Mouse (Mus musculus) mature B cell (primary cell): ENCODE measurements around the gene Psmb8.
"Not testable (repeated sequence)": the region's sequence is repeated elsewhere in the genome, so short reads cannot be mapped to it uniquely, and the experiment has no call there.

Experiments used
- in situ Hi-C: fragments of 300-500 bp; cut with MboI; formaldehyde crosslinking; loops from 2 replicates; pipeline ENCODE4 v1.14.3; 2019

Psmb8 gene

GRCm38 (mm10) chr17:34209680-34210079 is 12.2 kb downstream of the Psmb8 start:
- in situ Hi-C loops = loop anchor here (5.0 kb wide), 1 partner anchor 32 kb away; no protein-coding TSS in a partner anchor

DNA sequence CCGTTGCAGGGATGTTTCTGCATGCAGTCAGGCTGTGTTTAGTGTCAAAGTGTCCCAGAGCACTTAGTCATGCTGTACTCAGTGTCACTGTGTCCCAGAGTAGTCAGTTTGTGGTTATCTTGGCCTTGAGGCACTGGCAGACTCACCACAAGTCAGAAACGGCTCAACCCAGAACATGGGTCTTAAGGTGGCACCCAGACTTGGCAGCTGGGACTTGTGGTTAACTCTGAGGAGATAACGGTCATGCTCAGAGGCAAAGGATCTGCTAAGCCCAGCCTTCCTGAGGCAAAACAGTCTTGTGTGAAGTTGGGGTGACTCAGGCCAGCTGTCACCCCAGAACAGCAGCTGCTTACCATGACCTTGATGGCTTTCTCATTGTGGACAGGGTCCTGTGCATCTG is 13.1 kb downstream of the Psmb8 start:
- in situ Hi-C loops = loop anchor here (5.0 kb wide), 1 partner anchor 33 kb away; no protein-coding TSS in a partner anchor

DNA sequence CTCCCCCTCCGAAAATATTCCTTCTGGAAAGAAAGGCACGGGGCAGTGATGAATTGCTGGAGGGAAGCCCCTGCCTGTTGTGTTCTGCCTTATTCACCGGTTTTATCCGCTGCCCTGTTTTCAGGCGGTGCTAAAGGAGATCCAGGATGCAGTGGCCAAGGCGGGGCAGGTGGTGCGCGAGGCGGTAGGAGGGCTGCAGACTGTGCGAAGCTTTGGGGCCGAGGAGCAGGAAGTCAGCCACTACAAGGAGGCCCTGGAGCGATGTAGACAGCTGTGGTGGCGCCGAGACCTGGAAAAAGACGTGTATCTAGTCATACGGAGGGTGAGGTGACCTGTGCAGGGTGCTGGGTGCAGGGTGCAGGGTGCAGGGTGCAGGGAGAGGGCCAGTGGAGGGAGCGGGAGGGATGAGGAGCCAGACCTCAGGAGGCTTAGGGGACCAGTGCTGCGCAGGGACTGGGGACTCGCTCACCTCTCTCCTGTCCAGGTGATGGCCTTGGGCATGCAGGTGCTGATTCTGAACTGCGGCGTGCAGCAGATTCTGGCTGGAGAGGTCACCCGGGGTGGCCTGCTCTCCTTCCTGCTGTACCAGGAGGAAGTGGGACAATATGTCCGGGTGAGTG is 14.3 kb downstream of the Psmb8 start:
- in situ Hi-C loops = loop anchor here (5.0 kb wide), 1 partner anchor 35 kb away; no protein-coding TSS in a partner anchor

DNA sequence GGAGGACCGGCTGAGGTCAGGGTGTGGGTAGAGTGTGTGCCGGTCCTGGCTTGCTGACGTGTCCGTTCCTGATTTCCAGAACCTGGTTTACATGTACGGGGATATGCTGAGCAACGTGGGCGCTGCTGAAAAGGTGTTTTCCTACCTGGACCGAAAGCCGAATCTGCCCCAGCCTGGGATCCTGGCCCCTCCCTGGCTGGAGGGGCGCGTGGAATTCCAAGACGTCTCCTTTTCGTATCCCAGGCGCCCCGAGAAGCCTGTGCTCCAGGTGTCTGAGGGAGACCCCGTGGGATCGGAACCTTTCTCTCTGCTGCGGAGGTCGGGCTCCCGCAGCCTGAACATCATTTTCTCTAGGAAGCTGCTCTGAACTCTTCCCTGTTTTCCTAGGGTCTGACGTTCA is 16.4 kb downstream of the Psmb8 start:
- in situ Hi-C loops = loop anchor here (5.0 kb wide), 1 partner anchor 37 kb away; no protein-coding TSS in a partner anchor

DNA sequence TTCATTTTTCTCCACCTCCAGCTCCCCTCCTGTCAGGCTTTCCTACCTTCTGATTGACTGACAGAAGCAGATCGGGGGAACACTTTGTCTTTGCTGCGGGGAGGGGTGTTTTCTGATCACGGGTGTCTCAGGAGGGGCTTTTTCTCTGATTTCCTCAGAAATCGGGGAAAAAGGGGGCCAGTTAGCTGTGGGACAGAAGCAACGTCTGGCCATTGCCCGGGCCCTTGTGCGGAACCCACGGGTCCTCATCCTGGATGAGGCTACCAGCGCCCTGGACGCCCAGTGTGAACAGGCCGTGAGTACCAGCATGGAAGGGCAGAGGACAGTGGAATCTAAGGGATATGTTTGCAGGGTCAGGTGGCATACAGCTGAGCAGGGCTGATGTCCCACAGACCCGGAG is 17.7 kb downstream of the Psmb8 start:
- in situ Hi-C loops = no loop called here

GRCm38 (mm10) chr17:34217216-34217928 is 19.9 kb downstream of the Psmb8 start:
- in situ Hi-C loops = no loop called here

GRCm38 (mm10) chr17:34217986-34218385 is 20.5 kb downstream of the Psmb8 start:
- in situ Hi-C loops = no loop called here

DNA sequence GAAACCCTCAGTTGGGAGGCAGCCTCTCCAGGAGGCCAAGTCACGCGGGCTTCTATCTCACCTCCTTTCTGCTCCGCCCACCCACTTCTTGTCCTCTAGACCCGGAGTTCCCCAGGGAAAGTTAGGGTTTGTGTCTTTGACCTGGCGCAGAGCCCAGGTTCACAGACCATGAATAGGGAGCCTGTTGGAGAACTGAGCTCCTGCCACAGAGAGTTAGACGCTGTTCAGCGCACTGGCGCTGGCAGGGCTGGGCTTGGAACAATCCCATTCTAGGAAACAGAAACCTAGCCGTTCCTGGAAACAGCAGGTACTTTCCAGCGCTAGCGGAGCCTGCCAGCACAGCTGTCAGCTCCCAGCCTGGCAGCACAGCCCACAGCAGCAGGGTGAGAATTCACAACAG is 21.2 kb downstream of the Psmb8 start:
- in situ Hi-C loops = no loop called here

DNA sequence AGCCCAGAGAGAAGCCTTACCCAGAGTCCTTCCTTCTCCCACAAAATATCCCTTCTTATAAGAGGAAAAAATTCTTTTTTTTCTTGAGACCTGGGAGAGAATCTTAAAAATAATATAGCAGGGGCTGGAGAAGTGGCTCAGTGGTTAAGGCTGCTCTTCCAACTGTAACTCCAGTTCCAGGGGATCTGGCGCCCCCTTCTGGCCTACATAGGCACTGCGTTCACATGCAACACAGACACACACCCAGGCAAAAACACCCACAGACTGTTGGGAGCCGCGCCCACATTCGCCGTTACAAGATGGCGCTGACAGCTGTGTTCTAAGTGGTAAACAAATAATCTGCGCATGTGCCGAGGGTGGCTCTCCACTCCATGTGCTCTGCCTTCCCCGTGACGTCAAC is 21.6 kb downstream of the Psmb8 start:
- in situ Hi-C loops = not testable (repeated sequence)

- in situ Hi-C loops = not testable (repeated sequence)
Observed at GRCm38 (mm10) chr17:34219801-34220200, 22.3 kb downstream of the Psmb8 start.

- in situ Hi-C loops = not testable (repeated sequence)
Observed at GRCm38 (mm10) chr17:34220401-34220800, 22.9 kb downstream of the Psmb8 start.

DNA sequence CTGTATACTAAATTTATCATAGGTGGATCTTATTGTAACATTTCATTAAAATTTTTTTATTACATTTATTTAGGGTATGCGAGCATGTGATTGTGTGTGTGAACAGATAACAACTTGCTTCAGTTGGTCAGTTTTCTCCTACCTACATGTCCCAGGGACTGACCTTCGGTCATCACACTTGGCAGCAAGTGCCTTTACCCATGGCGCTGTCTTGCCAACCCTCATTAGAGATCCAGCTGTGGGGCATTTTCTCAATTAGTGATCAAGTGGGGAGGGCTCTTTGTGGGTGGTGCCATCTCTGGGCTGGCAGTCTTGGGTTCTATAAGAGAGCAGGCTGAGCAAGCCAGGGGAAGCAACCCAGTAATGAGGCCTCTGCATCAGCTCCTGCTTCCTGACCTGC is 27.3 kb downstream of the Psmb8 start:
- in situ Hi-C loops = no loop called here

- in situ Hi-C loops = no loop called here
Observed at GRCm38 (mm10) chr17:34225426-34225825, 27.9 kb downstream of the Psmb8 start.

- in situ Hi-C loops = not testable (repeated sequence)
Observed at GRCm38 (mm10) chr17:34225911-34226310, 28.4 kb downstream of the Psmb8 start.

GRCm38 (mm10) chr17:34230971-34231370 is 33.5 kb downstream of the Psmb8 start:
- in situ Hi-C loops = loop anchor here (10.0 kb wide), 1 partner anchor 156 kb away; no protein-coding TSS in a partner anchor

DNA sequence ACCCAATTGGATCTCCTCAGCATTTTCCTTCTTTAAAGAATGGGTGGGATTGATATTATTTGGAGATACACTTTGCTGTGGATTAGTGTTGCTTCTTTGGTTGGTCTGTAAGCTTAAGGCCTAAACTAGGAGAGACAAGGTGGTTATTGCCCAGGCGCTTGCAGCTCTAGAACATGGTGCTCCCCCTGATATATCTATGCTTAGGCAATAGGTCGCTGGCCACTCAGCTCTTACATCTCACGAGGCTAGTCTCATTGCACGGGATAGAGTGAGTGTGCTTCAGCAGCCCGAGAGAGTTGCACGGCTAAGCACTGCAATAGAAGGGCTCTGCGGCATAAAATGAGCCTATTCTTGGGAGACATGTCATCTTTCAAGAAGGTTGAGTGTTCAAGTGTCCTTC is 34.5 kb downstream of the Psmb8 start:
- in situ Hi-C loops = loop anchor here (10.0 kb wide), 1 partner anchor 157 kb away; no protein-coding TSS in a partner anchor

GRCm38 (mm10) chr17:34234926-34235325 is 37.4 kb downstream of the Psmb8 start:
- in situ Hi-C loops = loop anchor here (10.0 kb wide), 1 partner anchor 160 kb away; no protein-coding TSS in a partner anchor

- in situ Hi-C loops = loop anchor here (10.0 kb wide), 1 partner anchor 162 kb away; no protein-coding TSS in a partner anchor
Observed at GRCm38 (mm10) chr17:34236691-34237090, 39.2 kb downstream of the Psmb8 start.

GRCm38 (mm10) chr17:34237741-34238140 is 40.2 kb downstream of the Psmb8 start:
- in situ Hi-C loops = loop anchor here (10.0 kb wide), 1 partner anchor 163 kb away; no protein-coding TSS in a partner anchor

DNA sequence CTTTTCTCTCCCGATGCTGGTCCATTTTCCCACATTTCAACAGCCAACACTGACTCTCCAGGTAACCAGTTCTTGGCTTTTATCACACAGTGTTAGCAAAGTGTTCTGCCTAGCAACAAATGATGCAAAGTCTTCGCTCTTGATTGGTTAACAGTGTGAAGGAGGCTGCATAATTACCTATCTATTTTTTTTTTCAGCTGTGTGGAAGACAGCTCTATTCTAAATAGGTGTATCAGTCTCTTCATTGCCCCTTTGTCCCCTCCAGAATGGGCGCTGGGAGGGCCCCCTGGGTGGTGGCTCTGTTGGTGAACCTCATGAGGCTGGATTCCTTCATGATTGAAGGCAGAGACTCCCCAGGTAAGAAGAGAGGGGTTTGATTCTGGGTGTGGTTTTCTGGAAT is 41.2 kb downstream of the Psmb8 start, which contains the start of gene H2-Ob:
Gene H2-Ob, plus strand, starts transcription at position 198 of the 400 bp plus-strand sequence.
- in situ Hi-C loops = loop anchor here (10.0 kb wide), 1 partner anchor 164 kb away; no protein-coding TSS in a partner anchor

GRCm38 (mm10) chr17:34239601-34240041 is 42.1 kb downstream of the Psmb8 start:
- in situ Hi-C loops = loop anchor here (10.0 kb wide), 2 partner anchors 115 to 165 kb away; partner anchors contain the start of gene Btnl2

DNA sequence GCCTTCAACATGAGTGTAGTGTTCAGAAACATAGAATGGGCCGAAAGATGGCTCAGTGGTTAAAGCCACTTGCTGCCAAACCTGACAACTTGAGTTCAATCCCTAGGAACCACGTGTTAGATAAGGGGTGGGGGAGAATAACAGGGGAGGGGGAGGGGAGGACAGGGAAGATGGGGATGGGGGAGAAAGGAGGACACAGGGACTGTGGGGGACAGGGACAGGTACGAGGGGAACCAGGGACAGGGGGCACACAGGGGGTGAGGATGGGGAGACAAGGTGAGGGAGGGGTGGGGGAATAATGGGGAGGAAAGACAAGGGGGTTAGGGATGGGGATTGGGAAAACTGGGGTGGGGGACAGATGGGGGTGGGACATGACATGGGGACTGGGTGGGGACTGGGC is 42.8 kb downstream of the Psmb8 start:
- in situ Hi-C loops = loop anchor here (10.0 kb wide), 1 partner anchor 114 kb away; the partner anchor contains the start of gene Btnl2
